In the genomic region with DNA sequence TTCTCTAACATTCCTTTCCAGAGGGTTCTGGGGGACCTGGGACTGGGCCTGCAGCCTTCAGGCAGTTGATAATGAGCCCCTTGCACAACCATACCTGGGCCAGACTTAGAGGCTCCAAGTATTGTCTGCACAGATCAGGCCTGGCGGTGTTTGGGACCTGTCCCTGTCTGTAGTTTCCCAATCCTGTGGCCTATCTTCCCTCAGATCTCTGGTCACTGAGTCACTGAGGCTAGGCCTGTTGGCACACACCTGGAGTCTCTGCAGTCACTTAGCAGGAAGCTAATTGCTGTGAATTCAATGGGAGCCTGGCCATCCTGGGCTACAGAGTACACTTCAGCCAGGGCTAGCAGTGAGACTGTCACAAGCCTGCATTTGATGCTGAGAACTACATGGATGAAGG, we compare ENCODE assay signal across 17 mouse cellular contexts. TPM values are rescaled to one million over a fixed set of nuclear protein-coding genes. Genes with fewer than 3 reads are reported as not detected.
"Had no signal": no experiment of that assay in that cellular context is flagged by ENCODE, and none has a peak within 500 bp of the region (broad histone marks: within the 10 kb centered on the region; RNA-seq: fewer than 3 reads in every experiment).

No protein-coding gene starts in this region.

- H3K27ac ChIP-seq: liver, embryonic 14.5 days; lung, embryonic 15.5 days had no signal

- ATAC-seq: intestine, postnatal 0 days had no signal

- H3K4me1 ChIP-seq: lung, embryonic 15.5 days had no signal

- H3K9ac ChIP-seq: liver, embryonic 14.5 days; lung, embryonic 15.5 days had no signal

- H3K4me3 ChIP-seq: lung, embryonic 15.5 days had no signal

- H3K27me3 ChIP-seq: lung, embryonic 15.5 days had no signal

- H3K9me3 ChIP-seq: lung, embryonic 15.5 days had no signal

- H3K36me3 ChIP-seq: lung, embryonic 15.5 days had no signal

- H3K4me2 ChIP-seq: lung, embryonic 15.5 days; midbrain, embryonic 11.5 days had no signal

- DNase-seq: kidney, adult 8-10 months; kidney, postnatal 14 days; kidney, postnatal 4 days; layer of hippocampus, adult 9-11 months; lung, adult 18-20 months; lung, postnatal 10 days; lung, postnatal 36 days; midbrain, embryonic 14.5 days; thymus, adult 18-20 months; thymus, postnatal 36 days had no signal

RNA-seq across cellular contexts. Expression of a gene that starts 11.8 kb away (rescaled TPM):
- total RNA-seq: liver, adult 2 months; megakaryocyte-erythroid progenitor cell, adult 5-6 weeks had no signal
- polyA plus RNA-seq: liver, adult 2 months; small intestine, adult 2 months had no signal
